Mouse (Mus musculus): ENCODE data around the gene Csrnp3. TPM values are rescaled to one million over a fixed set of nuclear protein-coding genes. Genes with fewer than 3 reads are reported as not detected.
"Not testable (repeated sequence)": the region's sequence is repeated elsewhere in the genome, so short reads cannot be mapped to it uniquely, and the experiment has no call there.

The Csrnp3 gene
- polyA plus RNA-seq, 1 experiment: 0.02 TPM

DNA sequence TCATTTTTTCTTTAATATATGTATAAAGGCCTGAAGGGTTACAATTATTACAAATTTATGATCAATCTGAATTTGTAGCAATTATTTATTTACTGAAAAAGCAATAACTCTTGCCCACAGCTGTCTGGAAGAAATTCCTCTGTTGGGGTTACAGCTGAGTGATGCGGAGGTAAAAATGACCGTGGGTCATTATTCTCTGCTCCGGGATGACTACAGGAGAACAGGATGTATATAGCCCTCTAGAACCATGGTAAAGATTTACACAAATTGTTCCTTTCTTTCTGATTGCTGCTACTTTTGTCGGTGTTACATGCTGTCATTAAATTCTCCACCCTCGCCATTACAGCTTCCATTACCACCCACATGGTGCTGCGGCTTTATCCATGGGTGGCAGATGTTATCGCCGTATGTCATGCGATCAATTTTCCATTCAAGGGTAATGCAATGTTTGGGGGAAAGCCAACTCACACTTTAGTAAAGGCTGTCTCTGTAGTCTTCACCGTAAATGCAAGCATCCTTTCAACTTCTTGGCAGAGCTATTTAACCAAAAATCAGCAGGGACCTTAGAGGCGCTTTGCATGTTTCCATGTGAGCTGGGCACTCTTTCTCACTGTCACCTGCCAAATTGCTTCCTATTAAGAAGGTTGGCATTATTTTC lies 12.7 kb upstream of the Csrnp3 start:
- Histone ChIP-seq H3K4me3 (replicated peaks; ENCODE audit: extremely low read depth, low read depth, low read length) (no peak overlapping the region), H3K4me1 (ENCODE audit: control insufficient read depth, insufficient read depth, low read length) (no peaks in the 10 kb centered on the region)
- WGBS: 80% methylated on average over 11 of the region's 11 CpGs
- TF ChIP-seq POLR2A (IDR thresholded peaks at IDR 0.05; ENCODE audit: borderline replicate concordance, extremely low read depth, low read depth, low read length) (no peak), CTCF (IDR thresholded peaks at IDR 0.05; ENCODE audit: insufficient read depth, low read length) (no peak)
- DNase-seq: no peak

DNA sequence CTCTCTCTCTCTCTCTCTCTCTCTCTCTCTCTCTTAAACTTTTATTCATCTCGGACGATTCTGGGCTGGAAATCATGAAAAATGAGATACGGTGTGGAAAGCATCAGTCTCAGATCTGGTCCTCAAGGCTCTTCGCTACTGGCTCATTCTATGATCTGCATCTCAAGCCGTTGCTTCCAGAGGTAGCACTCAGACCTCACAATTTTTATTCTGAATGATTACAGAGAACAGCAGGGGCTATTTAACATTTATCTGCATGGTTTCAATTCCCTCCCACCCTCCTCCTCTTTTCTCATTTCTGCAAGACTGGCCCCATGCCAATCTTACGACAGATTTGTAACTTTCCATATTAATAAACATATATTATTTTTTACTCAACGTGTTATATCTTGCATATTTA lies 12.1 kb upstream of the Csrnp3 start:
- TF ChIP-seq POLR2A (IDR thresholded peaks at IDR 0.05; ENCODE audit: borderline replicate concordance, extremely low read depth, low read depth, low read length): no peak
- TF ChIP-seq CTCF (IDR thresholded peaks at IDR 0.05; ENCODE audit: insufficient read depth, low read length): no peak
- WGBS: 70% methylated on average over 7 of the region's 7 CpGs
- H3K4me3 ChIP-seq (replicated peaks; ENCODE audit: extremely low read depth, low read depth, low read length): no peak overlapping the region
- no peak for DNase-seq
- no peaks in the 10 kb centered on the region for H3K4me1 ChIP-seq (ENCODE audit: control insufficient read depth, insufficient read depth, low read length)

DNA sequence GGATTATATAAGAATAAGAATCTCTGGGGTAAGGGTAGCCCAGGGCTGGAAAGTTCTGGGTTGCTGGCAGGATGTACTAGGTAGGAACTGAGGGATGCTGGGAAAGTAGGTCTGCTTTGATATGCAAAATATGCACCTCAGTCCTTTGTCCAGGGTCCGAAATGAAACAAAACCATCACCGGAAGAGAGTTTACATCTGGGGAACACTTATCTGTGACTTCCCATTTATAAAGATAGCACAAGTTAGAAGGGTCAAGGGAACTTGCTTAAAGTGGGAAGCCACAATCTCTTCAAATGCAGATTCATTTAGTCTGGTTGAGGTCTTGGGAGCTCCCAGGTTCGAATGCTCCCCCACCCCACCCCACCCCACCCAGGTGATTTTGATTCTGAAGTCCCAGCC lies 4.0 kb upstream of the Csrnp3 start:
- DNase-seq: no peak
- TF ChIP-seq POLR2A (IDR thresholded peaks at IDR 0.05; ENCODE audit: borderline replicate concordance, extremely low read depth, low read depth, low read length) (no peak), CTCF (IDR thresholded peaks at IDR 0.05; ENCODE audit: insufficient read depth, low read length) (no peak)
- no peak overlapping the region for H3K4me3 ChIP-seq (replicated peaks; ENCODE audit: extremely low read depth, low read depth, low read length)
- H3K4me1 ChIP-seq (ENCODE audit: control insufficient read depth, insufficient read depth, low read length): no peaks in the 10 kb centered on the region; the same call in 1 of the 2 replicates
- WGBS: 40% methylated on average over 3 of the region's 3 CpGs

DNA sequence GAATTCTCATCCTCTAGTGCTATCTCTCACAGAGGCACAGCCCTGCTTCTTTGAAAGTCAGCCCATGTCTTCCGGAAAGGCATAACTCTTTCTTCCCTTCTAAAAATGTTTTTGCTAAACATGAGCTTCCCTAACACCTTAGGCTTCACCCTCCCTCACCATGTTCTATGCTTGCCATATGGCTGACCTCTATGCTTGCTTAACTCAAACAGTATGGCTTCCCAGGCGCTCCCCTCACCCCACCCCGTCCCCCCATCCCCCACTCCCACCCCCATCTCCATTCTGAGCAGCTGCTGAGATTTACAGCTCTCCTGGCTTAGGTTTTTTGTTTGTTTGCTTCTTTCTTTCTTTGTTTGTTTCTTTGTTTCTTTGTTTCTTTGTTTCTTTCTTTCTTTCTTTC lies 3.2 kb upstream of the Csrnp3 start:
- 40% methylated on average over 3 of the region's 3 CpGs for WGBS
- H3K4me3 ChIP-seq (replicated peaks; ENCODE audit: extremely low read depth, low read depth, low read length): no peak overlapping the region
- TF ChIP-seq CTCF (IDR thresholded peaks at IDR 0.05; ENCODE audit: insufficient read depth, low read length) (no peak), POLR2A (IDR thresholded peaks at IDR 0.05; ENCODE audit: borderline replicate concordance, extremely low read depth, low read depth, low read length) (no peak)

DNA sequence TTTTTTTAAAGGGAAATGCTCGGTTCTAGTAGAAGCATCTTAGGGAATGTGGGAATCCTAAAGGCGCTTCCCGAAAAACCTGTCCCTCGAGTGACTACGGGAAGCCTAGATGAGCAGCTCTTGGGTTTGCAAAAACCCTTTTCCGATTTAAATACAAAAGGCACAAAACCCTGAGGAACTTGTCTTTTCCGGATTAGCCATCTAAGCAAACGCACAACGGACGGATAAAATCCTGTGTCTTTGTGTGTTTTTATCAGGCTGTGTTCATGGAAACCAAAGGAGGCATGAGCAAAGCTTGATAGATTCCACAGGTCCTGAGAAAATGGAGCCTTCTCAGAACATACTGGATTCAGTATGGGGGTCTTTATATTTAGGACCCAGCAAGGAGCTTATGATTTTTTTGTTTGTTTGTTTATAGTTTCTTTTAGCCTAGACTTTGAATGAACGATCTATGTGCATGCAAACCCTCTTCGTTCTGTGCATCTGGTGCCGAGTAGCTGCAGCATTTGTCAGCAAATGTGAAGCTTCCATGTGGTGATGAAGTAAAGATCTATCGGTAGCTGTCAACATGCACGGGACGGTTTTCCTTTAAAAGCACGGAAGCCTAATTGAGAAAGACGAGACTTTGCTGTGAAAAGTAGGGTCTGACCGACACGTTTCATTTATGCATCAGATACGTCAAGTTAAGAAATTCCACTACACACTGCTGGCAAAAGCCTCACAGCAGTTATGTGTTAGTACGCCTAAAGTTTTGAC lies 611 bp downstream of the Csrnp3 start:
- Histone ChIP-seq H3K4me3 (replicated peaks; ENCODE audit: extremely low read depth, low read depth, low read length) (no peak overlapping the region), H3K4me1 (ENCODE audit: control insufficient read depth, insufficient read depth, low read length) (no peaks in the 10 kb centered on the region; the same call in 1 of the 2 replicates)
- DNase-seq: no peak
- WGBS: 5% methylated on average over 22 of the region's 22 CpGs
- TF ChIP-seq POLR2A (IDR thresholded peaks at IDR 0.05; ENCODE audit: borderline replicate concordance, extremely low read depth, low read depth, low read length) (no peak), CTCF (IDR thresholded peaks at IDR 0.05; ENCODE audit: insufficient read depth, low read length) (no peak)

More for the DNA sequence above, 3.2 kb upstream of the Csrnp3 start:
- DNase-seq: no peak
- H3K4me1 ChIP-seq (ENCODE audit: control insufficient read depth, insufficient read depth, low read length): no peaks in the 10 kb centered on the region; the same call in 1 of the 2 replicates

DNA sequence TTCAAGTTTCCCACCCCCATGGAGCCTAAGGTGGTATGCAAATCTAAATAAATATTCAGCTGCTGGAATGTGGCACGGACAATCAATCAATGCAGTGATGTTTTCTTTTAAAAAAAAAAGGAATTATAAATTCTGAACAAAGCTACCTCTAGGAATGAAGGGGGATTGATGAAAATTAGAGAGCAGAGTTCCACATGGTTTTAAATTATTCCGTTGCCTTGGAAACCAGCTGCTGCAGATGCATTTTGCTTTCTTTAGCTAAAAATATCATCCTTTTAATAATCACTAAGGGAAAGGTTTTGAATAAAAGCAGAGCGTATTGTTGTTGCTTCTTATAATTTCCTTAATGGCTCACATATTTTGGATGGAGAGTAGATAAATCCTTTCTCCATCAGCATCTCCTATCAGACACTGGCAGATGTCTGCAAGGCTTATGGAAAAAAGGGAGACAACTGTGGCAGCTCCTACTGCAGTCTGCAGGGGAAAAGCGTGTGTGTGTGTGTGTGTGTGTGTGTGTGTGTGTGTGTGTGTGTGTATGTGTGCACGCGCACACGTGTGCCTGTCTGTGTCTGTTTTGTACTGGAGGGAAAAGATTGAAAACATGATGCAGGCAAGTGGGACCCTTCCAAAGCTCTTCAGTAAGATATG lies 2.0 kb downstream of the Csrnp3 start:
- Histone ChIP-seq H3K4me1 (ENCODE audit: control insufficient read depth, insufficient read depth, low read length) (no peaks in the 10 kb centered on the region; the same call in 1 of the 2 replicates), H3K4me3 (replicated peaks; ENCODE audit: extremely low read depth, low read depth, low read length) (no peak overlapping the region)
- DNase-seq: no peak
- no peak for TF ChIP-seq CTCF (IDR thresholded peaks at IDR 0.05; ENCODE audit: insufficient read depth, low read length)
- no peak for TF ChIP-seq POLR2A (IDR thresholded peaks at IDR 0.05; ENCODE audit: borderline replicate concordance, extremely low read depth, low read depth, low read length)
- 66% methylated on average over 7 of the region's 7 CpGs for WGBS

DNA sequence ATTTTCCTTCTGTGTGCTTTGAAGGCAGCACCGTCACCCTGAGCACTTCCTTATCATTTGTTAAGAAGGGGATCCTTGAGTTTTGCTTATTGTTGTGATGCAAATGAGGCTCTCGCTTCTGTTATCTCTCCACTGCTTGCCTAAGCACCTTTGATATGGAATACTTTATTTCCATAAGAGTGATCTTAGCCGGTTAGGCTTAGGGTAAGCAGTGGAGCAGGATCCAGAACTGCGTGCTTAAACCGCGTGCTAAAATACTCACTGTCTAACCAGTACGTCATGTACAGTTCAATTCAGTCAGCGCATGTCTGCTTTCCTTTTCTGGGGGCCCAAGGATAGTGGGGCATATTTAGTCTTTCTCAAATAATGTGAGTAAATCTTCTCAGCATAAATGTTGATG lies 3.1 kb downstream of the Csrnp3 start:
- TF ChIP-seq CTCF (IDR thresholded peaks at IDR 0.05; ENCODE audit: insufficient read depth, low read length): no peak
- TF ChIP-seq POLR2A (IDR thresholded peaks at IDR 0.05; ENCODE audit: borderline replicate concordance, extremely low read depth, low read depth, low read length): no peak
- Histone ChIP-seq H3K4me1 (ENCODE audit: control insufficient read depth, insufficient read depth, low read length) (no peaks in the 10 kb centered on the region; the same call in 1 of the 2 replicates), H3K4me3 (replicated peaks; ENCODE audit: extremely low read depth, low read depth, low read length) (no peak overlapping the region)
- DNase-seq: no peak
- 64% methylated on average over 8 of the region's 8 CpGs for WGBS

DNA sequence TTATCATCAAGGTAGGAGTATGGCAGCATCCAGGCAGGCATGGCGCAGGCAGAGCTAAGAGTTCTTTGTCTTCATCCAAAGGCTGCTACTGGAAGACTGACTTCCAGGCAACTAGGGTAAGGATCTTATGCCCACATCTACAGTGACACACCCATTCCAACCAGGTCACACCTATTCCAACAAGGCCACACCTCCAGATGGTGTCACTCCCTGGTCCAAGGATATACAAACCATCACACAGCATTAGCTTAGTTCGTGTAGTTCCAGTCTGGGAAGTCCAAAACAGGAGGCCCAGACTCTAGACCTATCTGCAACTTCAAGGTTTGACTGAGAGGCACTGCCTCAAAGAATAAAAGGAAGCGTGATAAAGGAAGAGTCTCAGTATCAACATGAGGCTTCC lies 4.7 kb downstream of the Csrnp3 start:
- H3K4me3 ChIP-seq (replicated peaks; ENCODE audit: extremely low read depth, low read depth, low read length); H3K4me1 ChIP-seq (ENCODE audit: control insufficient read depth, insufficient read depth, low read length); DNase-seq: not testable (repeated sequence)
- WGBS: 86% methylated on average over 3 of the region's 3 CpGs

DNA sequence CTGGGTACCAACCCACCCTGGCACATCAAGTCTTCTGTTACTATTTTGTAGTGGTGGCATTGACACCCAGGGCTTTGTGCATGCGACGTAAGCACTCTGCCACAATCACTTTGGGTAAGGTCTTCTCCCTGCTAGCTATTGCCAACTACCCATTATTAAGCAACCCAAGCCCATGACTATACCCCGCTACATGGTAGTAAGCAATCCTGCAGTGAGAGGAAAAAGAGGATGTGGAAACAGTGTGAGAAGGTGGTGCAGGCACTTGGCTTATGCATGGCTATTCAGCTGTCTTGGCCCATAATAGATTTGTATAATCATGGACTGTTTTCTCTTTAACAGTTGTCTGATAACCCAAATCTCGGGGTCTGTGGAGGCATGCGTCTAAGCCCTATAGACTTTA lies 11.2 kb downstream of the Csrnp3 start:
- DNase-seq: no peak
- WGBS: 89% methylated on average over 5 of the region's 5 CpGs
- H3K4me1 ChIP-seq (ENCODE audit: control insufficient read depth, insufficient read depth, low read length): no peaks in the 10 kb centered on the region
- no peak for TF ChIP-seq POLR2A (IDR thresholded peaks at IDR 0.05; ENCODE audit: borderline replicate concordance, extremely low read depth, low read depth, low read length)
- no peak for TF ChIP-seq CTCF (IDR thresholded peaks at IDR 0.05; ENCODE audit: insufficient read depth, low read length)
- H3K4me3 ChIP-seq (replicated peaks; ENCODE audit: extremely low read depth, low read depth, low read length): no peak overlapping the region
